In genomic region chr9:20689913-20690312, GRCm38 (mm10) we compare ENCODE assay signal across 12 mouse cellular contexts. TPM values are rescaled to one million over a fixed set of nuclear protein-coding genes. Genes with fewer than 3 reads are reported as not detected.
A peak's percentile ranks its signal among the peaks of the same experiment; 100 is the strongest.
DNase-seq lines count a peak whose midpoint lies in the region; ATAC-seq and TF ChIP-seq lines count a peak whose summit lies in the region.
"Had no signal": no experiment of that assay in that cellular context is flagged by ENCODE, and none has a peak within 500 bp of the region (broad histone marks: within the 10 kb centered on the region; RNA-seq: fewer than 3 reads in every experiment).

No protein-coding gene starts in this region.

- intact Hi-C loops in gastrocnemius, postnatal 14 days (cut with DNase I; ENCODE audit: low total_unique reads), result no loop called here

- ATAC-seq in kidney, postnatal 0 days (replicated peaks; ENCODE audit: low FRiP score, low read depth), result no peak
- ATAC-seq in embryonic facial prominence, embryonic 14.5 days (ENCODE audit: low read depth), result peak; percentile 53; the same call in 1 of the 2 replicates
- peak; percentile 83 for ATAC-seq in hindbrain, embryonic 12.5 days (ENCODE audit: low FRiP score)
- peak; percentile 60 for ATAC-seq in neural tube, embryonic 12.5 days (ENCODE audit: low FRiP score, low read depth)
- ATAC-seq: intestine, embryonic 15.5 days had no signal

- H3K4me3 ChIP-seq in kidney, postnatal 0 days (replicated peaks; ENCODE audit: low read depth, low read length), result no peak overlapping the region
- H3K4me3 ChIP-seq in embryonic facial prominence, embryonic 14.5 days (ENCODE audit: low read depth, low read length), result no peak overlapping the region
- H3K4me3 ChIP-seq in hindbrain, embryonic 12.5 days, result no peak overlapping the region
- no peak overlapping the region for H3K4me3 ChIP-seq in neural tube, embryonic 12.5 days
- H3K4me3 ChIP-seq: intestine, embryonic 15.5 days had no signal

- no peaks in the 10 kb centered on the region for H3K36me3 ChIP-seq in kidney, postnatal 0 days (ENCODE audit: insufficient read depth, low read length)
- no peaks in the 10 kb centered on the region for H3K36me3 ChIP-seq in embryonic facial prominence, embryonic 14.5 days (ENCODE audit: control insufficient read depth, insufficient read depth, low read length)
- H3K36me3 ChIP-seq in hindbrain, embryonic 12.5 days, result no peaks in the 10 kb centered on the region
- H3K36me3 ChIP-seq in neural tube, embryonic 12.5 days, result no peaks in the 10 kb centered on the region
- H3K36me3 ChIP-seq: intestine, embryonic 15.5 days had no signal

- no peak overlapping the region for H3K27ac ChIP-seq in kidney, postnatal 0 days
- no peak overlapping the region for H3K27ac ChIP-seq in embryonic facial prominence, embryonic 14.5 days (replicated peaks; ENCODE audit: low read depth, low read length)
- H3K27ac ChIP-seq in hindbrain, embryonic 12.5 days, result peak overlapping the region; percentile 73
- peak overlapping the region; percentile 68 for H3K27ac ChIP-seq in neural tube, embryonic 12.5 days
- H3K27ac ChIP-seq: intestine, embryonic 15.5 days had no signal

- no peaks in the 10 kb centered on the region for H3K9me3 ChIP-seq in kidney, postnatal 0 days (replicated peaks; ENCODE audit: low read length)
- no peaks in the 10 kb centered on the region for H3K9me3 ChIP-seq in embryonic facial prominence, embryonic 14.5 days (ENCODE audit: control insufficient read depth, low read length)
- no peaks in the 10 kb centered on the region for H3K9me3 ChIP-seq in hindbrain, embryonic 12.5 days (replicated peaks)
- no peaks in the 10 kb centered on the region for H3K9me3 ChIP-seq in neural tube, embryonic 12.5 days
- H3K9me3 ChIP-seq: intestine, embryonic 15.5 days had no signal

- no peak for TF ChIP-seq CTCF in kidney, postnatal 0 days (IDR thresholded peaks at IDR 0.05; ENCODE audit: low read depth)

- peak; percentile 38 for DNase-seq in kidney, postnatal 0 days (ENCODE audit: low spot score)
- no peak for DNase-seq in kidney, postnatal 14 days
- no peak for DNase-seq in embryonic facial prominence, embryonic 14.5 days (ENCODE audit: low spot score)
- DNase-seq in spleen, postnatal 36 days (ENCODE audit: low spot score in 2 of 2), result no peak
- DNase-seq in gastrocnemius, postnatal 14 days, result no peak
- DNase-seq: adrenal gland, postnatal 25 days; cerebellum, postnatal 25 days; lung, adult 18-20 months; thymus, postnatal 4 days had no signal

- H3K4me1 ChIP-seq in kidney, postnatal 0 days (replicated peaks; ENCODE audit: insufficient read depth, low read length), result no peaks in the 10 kb centered on the region
- peaks cover 3% of the 10 kb centered on the region; the same call in 1 of the 2 replicates for H3K4me1 ChIP-seq in embryonic facial prominence, embryonic 14.5 days (ENCODE audit: control insufficient read depth, insufficient read depth, low read length)
- H3K4me1 ChIP-seq in hindbrain, embryonic 12.5 days, result peaks cover 24% of the 10 kb centered on the region
- peaks cover 22% of the 10 kb centered on the region for H3K4me1 ChIP-seq in neural tube, embryonic 12.5 days

- no peak overlapping the region for H3K4me2 ChIP-seq in kidney, postnatal 0 days (ENCODE audit: low read length)
- H3K4me2 ChIP-seq in embryonic facial prominence, embryonic 14.5 days (ENCODE audit: low read depth, low read length), result no peak overlapping the region
- peak overlapping the region; percentile 9; the same call in 1 of the 2 replicates for H3K4me2 ChIP-seq in hindbrain, embryonic 12.5 days (replicated peaks)
- peak overlapping the region; percentile 27 for H3K4me2 ChIP-seq in neural tube, embryonic 12.5 days (replicated peaks)
- H3K4me2 ChIP-seq: intestine, embryonic 15.5 days had no signal

- H3K9ac ChIP-seq in kidney, postnatal 0 days (ENCODE audit: low read depth, low read length), result no peak overlapping the region
- H3K9ac ChIP-seq in embryonic facial prominence, embryonic 14.5 days (ENCODE audit: low read depth, low read length), result no peak overlapping the region
- H3K9ac ChIP-seq in hindbrain, embryonic 12.5 days, result no peak overlapping the region; the same call in 1 of the 2 replicates
- no peak overlapping the region for H3K9ac ChIP-seq in neural tube, embryonic 12.5 days
- H3K9ac ChIP-seq: intestine, embryonic 15.5 days had no signal

- 3% methylated on average over 4 of the region's 4 CpGs for WGBS in kidney, postnatal 0 days
- 0% methylated on average over 4 of the region's 4 CpGs for whole genome bisulfite sequencing in embryonic facial prominence, embryonic 14.5 days
- 3% methylated on average over 4 of the region's 4 CpGs for WGBS in hindbrain, embryonic 12.5 days
- WGBS in neural tube, embryonic 12.5 days, result 1% methylated on average over 4 of the region's 4 CpGs

- H3K27me3 ChIP-seq in kidney, postnatal 0 days (ENCODE audit: insufficient read depth, low read length), result no peaks in the 10 kb centered on the region
- peaks cover 11% of the 10 kb centered on the region for H3K27me3 ChIP-seq in embryonic facial prominence, embryonic 14.5 days (replicated peaks; ENCODE audit: control insufficient read depth, insufficient read depth, low read length)
- H3K27me3 ChIP-seq in hindbrain, embryonic 12.5 days, result no peaks in the 10 kb centered on the region
- no peaks in the 10 kb centered on the region for H3K27me3 ChIP-seq in neural tube, embryonic 12.5 days (replicated peaks)

RNA-seq across cellular contexts. Expression of gene Pin1, which starts 38.0 kb away (rescaled TPM):
- polyA plus RNA-seq in kidney, postnatal 0 days (2015; fragmentation: Nextera tagmentation; extraction: Ambion mirVana), result 41.5 and 44.1 TPM in 2 replicates
- polyA plus RNA-seq in embryonic facial prominence, embryonic 14.5 days (2014; fragmentation: Nextera tagmentation; extraction: Ambion mirVana), result 46.3 and 48.1 TPM in 2 replicates
- polyA plus RNA-seq in hindbrain, embryonic 12.5 days (2016; fragmentation: Nextera tagmentation; extraction: Ambion mirVana), result 47.2 and 49.4 TPM in 2 replicates
- polyA plus RNA-seq in neural tube, embryonic 12.5 days (2016; fragmentation: Nextera tagmentation; extraction: Ambion mirVana), result 52.8 and 56.0 TPM in 2 replicates
- 10 to 100 TPM; 14.6 to 15.5 TPM for total RNA-seq in gastrocnemius, postnatal 14 days (2021)

RNA-seq across cellular contexts. Expression of gene Fbxl12, which starts 45.3 kb away (rescaled TPM):
- polyA plus RNA-seq in kidney, postnatal 0 days (2015; fragmentation: Nextera tagmentation; extraction: Ambion mirVana), result 16.0 and 17.9 TPM in 2 replicates
- polyA plus RNA-seq in embryonic facial prominence, embryonic 14.5 days (2014; fragmentation: Nextera tagmentation; extraction: Ambion mirVana), result 11.5 and 14.3 TPM in 2 replicates
- 18.3 and 19.8 TPM in 2 replicates for polyA plus RNA-seq in hindbrain, embryonic 12.5 days (2016; fragmentation: Nextera tagmentation; extraction: Ambion mirVana)
- 19.4 and 19.9 TPM in 2 replicates for polyA plus RNA-seq in neural tube, embryonic 12.5 days (2016; fragmentation: Nextera tagmentation; extraction: Ambion mirVana)
- total RNA-seq in gastrocnemius, postnatal 14 days (2021), result 1 to 10 TPM; 5.7 to 6.6 TPM

RNA-seq across cellular contexts. Expression of gene Ubl5, which starts 47.2 kb away (rescaled TPM):
- polyA plus RNA-seq in kidney, postnatal 0 days (2015; fragmentation: Nextera tagmentation; extraction: Ambion mirVana), result 446 and 511 TPM in 2 replicates
- 332 and 354 TPM in 2 replicates for polyA plus RNA-seq in embryonic facial prominence, embryonic 14.5 days (2014; fragmentation: Nextera tagmentation; extraction: Ambion mirVana)
- 445 and 471 TPM in 2 replicates for polyA plus RNA-seq in hindbrain, embryonic 12.5 days (2016; fragmentation: Nextera tagmentation; extraction: Ambion mirVana)
- 463 and 477 TPM in 2 replicates for polyA plus RNA-seq in neural tube, embryonic 12.5 days (2016; fragmentation: Nextera tagmentation; extraction: Ambion mirVana)
- total RNA-seq in gastrocnemius, postnatal 14 days (2021), result 100 to 1,000 TPM; 172 to 182 TPM

RNA-seq across cellular contexts. Expression of gene Olfm2, which starts 56.2 kb away (rescaled TPM):
- polyA plus RNA-seq in kidney, postnatal 0 days (2015; fragmentation: Nextera tagmentation; extraction: Ambion mirVana), result 3.4 and 3.6 TPM in 2 replicates
- 9.2 and 9.7 TPM in 2 replicates for polyA plus RNA-seq in embryonic facial prominence, embryonic 14.5 days (2014; fragmentation: Nextera tagmentation; extraction: Ambion mirVana)
- polyA plus RNA-seq in hindbrain, embryonic 12.5 days (2016; fragmentation: Nextera tagmentation; extraction: Ambion mirVana), result 68.7 and 75.0 TPM in 2 replicates
- polyA plus RNA-seq in neural tube, embryonic 12.5 days (2016; fragmentation: Nextera tagmentation; extraction: Ambion mirVana), result 89.8 and 93.4 TPM in 2 replicates
- total RNA-seq in gastrocnemius, postnatal 14 days (2021), result under 1 TPM in 1 of 2 experiments, not detected in 1; 0.29 TPM

Comparison
In these comparisons a context has a peak if more than half of its experiments do, and no peak if none do; other contexts are left out.
1. H3K27ac ChIP-seq: peak in hindbrain, embryonic 12.5 days (single experiment) and neural tube, embryonic 12.5 days (single experiment); none in kidney, postnatal 0 days (single experiment) and embryonic facial prominence, embryonic 14.5 days (single experiment).
2. H3K4me2 ChIP-seq: peak in hindbrain, embryonic 12.5 days (single experiment) and neural tube, embryonic 12.5 days (single experiment); none in kidney, postnatal 0 days (single experiment) and embryonic facial prominence, embryonic 14.5 days (single experiment).